Mouse (Mus musculus): ENCODE data around the gene Csf2rb2. TPM values are rescaled to one million over a fixed set of nuclear protein-coding genes. Genes with fewer than 3 reads are reported as not detected.

Gene Csf2rb2
- polyA plus RNA-seq, 1 experiment from 2014 or later: 0.06 TPM

- no peak overlapping the region for H3K27ac ChIP-seq (ENCODE audit: low read depth, low read length)
- 79% methylated on average over 18 of the region's 18 CpGs for WGBS
- no peak overlapping the region for H3K4me2 ChIP-seq (ENCODE audit: low read length)
- H3K36me3 ChIP-seq (ENCODE audit: control insufficient read depth, insufficient read depth, low read length): no peaks in the 10 kb centered on the region
- no peaks in the 10 kb centered on the region for H3K4me1 ChIP-seq (ENCODE audit: control insufficient read depth, insufficient read depth, low read depth, low read length)
- no peaks in the 10 kb centered on the region for H3K27me3 ChIP-seq (replicated peaks; ENCODE audit: control insufficient read depth, insufficient read depth, low read length)
- H3K9me3 ChIP-seq (ENCODE audit: control insufficient read depth, low read length): no peaks in the 10 kb centered on the region
- no peak for ATAC-seq
- H3K4me3 ChIP-seq (ENCODE audit: low read length): no peak overlapping the region
- H3K9ac ChIP-seq (ENCODE audit: low read depth, low read length): no peak overlapping the region
These were observed 59.1 kb downstream of the Csf2rb2 start for GRCm38 (mm10) chr15:78246143-78247116.

GRCm38 (mm10) chr15:78244695-78245492 lies 60.6 kb downstream of the Csf2rb2 start, which contains the start of gene Ncf4:
TSS of gene Ncf4 (plus strand) at chr15:78244801.
- no peaks in the 10 kb centered on the region for H3K27me3 ChIP-seq (replicated peaks; ENCODE audit: control insufficient read depth, insufficient read depth, low read length)
- H3K4me1 ChIP-seq (ENCODE audit: control insufficient read depth, insufficient read depth, low read depth, low read length): no peaks in the 10 kb centered on the region
- H3K9me3 ChIP-seq (ENCODE audit: control insufficient read depth, low read length): no peaks in the 10 kb centered on the region
- H3K4me3 ChIP-seq (ENCODE audit: low read length): no peak within 1 kb of the TSS
- no peak within 1 kb of the TSS for H3K4me2 ChIP-seq (ENCODE audit: low read length)
- H3K36me3 ChIP-seq (ENCODE audit: control insufficient read depth, insufficient read depth, low read length): no peaks in the 10 kb centered on the region
- no peak for ATAC-seq
- H3K9ac ChIP-seq (ENCODE audit: low read depth, low read length): no peak within 1 kb of the TSS
- H3K27ac ChIP-seq (ENCODE audit: low read depth, low read length): no peak within 1 kb of the TSS
- WGBS: 76% methylated on average over 7 of the region's 7 CpGs

- Histone ChIP-seq H3K9ac (ENCODE audit: low read depth, low read length) (no peak overlapping the region), H3K4me2 (ENCODE audit: low read length) (no peak overlapping the region), H3K36me3 (ENCODE audit: control insufficient read depth, insufficient read depth, low read length) (no peaks in the 10 kb centered on the region), H3K4me1 (ENCODE audit: control insufficient read depth, insufficient read depth, low read depth, low read length) (no peaks in the 10 kb centered on the region), H3K27ac (ENCODE audit: low read depth, low read length) (no peak overlapping the region), H3K4me3 (ENCODE audit: low read length) (no peak overlapping the region), H3K9me3 (ENCODE audit: control insufficient read depth, low read length) (no peaks in the 10 kb centered on the region), H3K27me3 (replicated peaks; ENCODE audit: control insufficient read depth, insufficient read depth, low read length) (no peaks in the 10 kb centered on the region)
- no peak for ATAC-seq
- 66% methylated on average over 6 of the region's 6 CpGs for WGBS
These were observed 61.7 kb downstream of the Csf2rb2 start for GRCm38 (mm10) chr15:78243774-78244173.

GRCm38 (mm10) chr15:78243061-78243460 lies 62.5 kb downstream of the Csf2rb2 start:
- no peaks in the 10 kb centered on the region for H3K27me3 ChIP-seq (replicated peaks; ENCODE audit: control insufficient read depth, insufficient read depth, low read length)
- no peak for ATAC-seq
- H3K4me1 ChIP-seq (ENCODE audit: control insufficient read depth, insufficient read depth, low read depth, low read length): no peaks in the 10 kb centered on the region
- no peak overlapping the region for H3K4me2 ChIP-seq (ENCODE audit: low read length)
- 89% methylated on average over 8 of the region's 8 CpGs for WGBS
- H3K9ac ChIP-seq (ENCODE audit: low read depth, low read length): no peak overlapping the region
- no peaks in the 10 kb centered on the region for H3K36me3 ChIP-seq (ENCODE audit: control insufficient read depth, insufficient read depth, low read length)
- H3K27ac ChIP-seq (ENCODE audit: low read depth, low read length): no peak overlapping the region
- H3K4me3 ChIP-seq (ENCODE audit: low read length): no peak overlapping the region
- no peaks in the 10 kb centered on the region for H3K9me3 ChIP-seq (ENCODE audit: control insufficient read depth, low read length)

GRCm38 (mm10) chr15:78241335-78241734 lies 64.2 kb downstream of the Csf2rb2 start:
- no peaks in the 10 kb centered on the region for H3K27me3 ChIP-seq (replicated peaks; ENCODE audit: control insufficient read depth, insufficient read depth, low read length)
- ATAC-seq: no peak
- H3K4me1 ChIP-seq (ENCODE audit: control insufficient read depth, insufficient read depth, low read depth, low read length): no peaks in the 10 kb centered on the region
- H3K27ac ChIP-seq (ENCODE audit: low read depth, low read length): no peak overlapping the region
- H3K9me3 ChIP-seq (ENCODE audit: control insufficient read depth, low read length): no peaks in the 10 kb centered on the region
- no peak overlapping the region for H3K4me2 ChIP-seq (ENCODE audit: low read length)
- 55% methylated on average over 11 of the region's 11 CpGs for WGBS
- no peak overlapping the region for H3K4me3 ChIP-seq (ENCODE audit: low read length)
- H3K9ac ChIP-seq (ENCODE audit: low read depth, low read length): no peak overlapping the region; the same call in 1 of the 2 replicates
- H3K36me3 ChIP-seq (ENCODE audit: control insufficient read depth, insufficient read depth, low read length): no peaks in the 10 kb centered on the region

- H3K9ac ChIP-seq (ENCODE audit: low read depth, low read length): no peak overlapping the region
- H3K4me2 ChIP-seq (ENCODE audit: low read length): no peak overlapping the region
- ATAC-seq: no peak
- WGBS: 77% methylated on average over 14 of the region's 14 CpGs
- no peak overlapping the region for H3K4me3 ChIP-seq (ENCODE audit: low read length)
- no peaks in the 10 kb centered on the region for H3K36me3 ChIP-seq (ENCODE audit: control insufficient read depth, insufficient read depth, low read length)
- no peaks in the 10 kb centered on the region for H3K9me3 ChIP-seq (ENCODE audit: control insufficient read depth, low read length)
- H3K27me3 ChIP-seq (replicated peaks; ENCODE audit: control insufficient read depth, insufficient read depth, low read length): no peaks in the 10 kb centered on the region
- H3K4me1 ChIP-seq (ENCODE audit: control insufficient read depth, insufficient read depth, low read depth, low read length): no peaks in the 10 kb centered on the region
- H3K27ac ChIP-seq (ENCODE audit: low read depth, low read length): no peak overlapping the region
These were observed 65.4 kb downstream of the Csf2rb2 start for GRCm38 (mm10) chr15:78239956-78240617.

GRCm38 (mm10) chr15:78239453-78239852 lies 66.1 kb downstream of the Csf2rb2 start:
- H3K36me3 ChIP-seq (ENCODE audit: control insufficient read depth, insufficient read depth, low read length): no peaks in the 10 kb centered on the region
- no peak overlapping the region for H3K4me2 ChIP-seq (ENCODE audit: low read length)
- H3K27ac ChIP-seq (ENCODE audit: low read depth, low read length): no peak overlapping the region
- H3K27me3 ChIP-seq (replicated peaks; ENCODE audit: control insufficient read depth, insufficient read depth, low read length): no peaks in the 10 kb centered on the region
- no peak overlapping the region for H3K9ac ChIP-seq (ENCODE audit: low read depth, low read length)
- H3K4me3 ChIP-seq (ENCODE audit: low read length): no peak overlapping the region
- H3K4me1 ChIP-seq (ENCODE audit: control insufficient read depth, insufficient read depth, low read depth, low read length): no peaks in the 10 kb centered on the region
- no peaks in the 10 kb centered on the region for H3K9me3 ChIP-seq (ENCODE audit: control insufficient read depth, low read length)
- WGBS: 25% methylated on average over 10 of the region's 10 CpGs
- ATAC-seq: no peak

- Histone ChIP-seq H3K4me3 (ENCODE audit: low read length) (no peak overlapping the region), H3K4me1 (ENCODE audit: control insufficient read depth, insufficient read depth, low read depth, low read length) (no peaks in the 10 kb centered on the region; the same call in 1 of the 2 replicates), H3K9me3 (ENCODE audit: control insufficient read depth, low read length) (no peaks in the 10 kb centered on the region), H3K27ac (ENCODE audit: low read depth, low read length) (no peak overlapping the region), H3K36me3 (ENCODE audit: control insufficient read depth, insufficient read depth, low read length) (no peaks in the 10 kb centered on the region), H3K9ac (ENCODE audit: low read depth, low read length) (no peak overlapping the region), H3K27me3 (replicated peaks; ENCODE audit: control insufficient read depth, insufficient read depth, low read length) (no peaks in the 10 kb centered on the region), H3K4me2 (ENCODE audit: low read length) (no peak overlapping the region)
- 80% methylated on average over 5 of the region's 5 CpGs for WGBS
- ATAC-seq: no peak
These were observed 70.6 kb downstream of the Csf2rb2 start for GRCm38 (mm10) chr15:78234823-78235509.
